Mouse (Mus musculus) spleen, adult 10 weeks (tissue): Measurements from ENCODE around the gene Aste1. TPM values are rescaled to one million over a fixed set of nuclear protein-coding genes. Genes with fewer than 3 reads are reported as not detected.

Source experiments
- polyA plus RNA-seq: library from polyadenylated mRNA; stranded (reverse); fragments of 350-450 nt; fragmentation: Illumina TruSeq; extraction: RNeasy Lipid Tissue Mini Kit (QIAGEN cat#74804); gene quantifications from one replicate; pipeline ENCODE4 v1.2.3, GENCODE M21; 2015; ENCODE audit warnings: low replicate concordance; ENCODE audit not compliant: insufficient read depth

Gene Aste1
- 19.4 TPM for polyA plus RNA-seq

GRCm38 (mm10) chr9:105395218-105395627, at the start of gene Aste1, which contains the start of gene Nek11:
Gene Aste1, plus strand, starts transcription at chr9:105395392.
Gene Nek11, minus strand, starts transcription at chr9:105395524.

Other genes with a start within 250 kb of the Aste1 start
- not detected for gene Nek11, start 132 bp downstream of the Aste1 start, polyA plus RNA-seq
- 109 TPM for gene Atp2c1, start 131.9 kb downstream of the Aste1 start, polyA plus RNA-seq
- gene Pik3r4, start 247.6 kb downstream of the Aste1 start, polyA plus RNA-seq = 88.2 TPM